Mouse (Mus musculus): ENCODE measurements around the gene Zfp961. TPM values are rescaled to one million over a fixed set of nuclear protein-coding genes. Genes with fewer than 3 reads are reported as not detected.

Gene Zfp961
- total RNA-seq, 1 experiment from 2014 or later, result 24.3 TPM

GRCm38 (mm10) chr8:71960483-71960882 lies 9.6 kb downstream of the Zfp961 start:
- no peak for DNase-seq

- DNase-seq, result no peak
Measured at GRCm38 (mm10) chr8:71961796-71962195, 11.0 kb downstream of the Zfp961 start.

- peak; percentile 53 for DNase-seq
Measured at GRCm38 (mm10) chr8:71964051-71964450, 13.2 kb downstream of the Zfp961 start.

GRCm38 (mm10) chr8:71965166-71965565 lies 14.3 kb downstream of the Zfp961 start:
- DNase-seq, result peak; percentile 34

- no peak for DNase-seq
Measured at GRCm38 (mm10) chr8:71966411-71966810, 15.6 kb downstream of the Zfp961 start.

- no peak for DNase-seq
Measured at GRCm38 (mm10) chr8:71967261-71967660, 16.4 kb downstream of the Zfp961 start.

- DNase-seq, result no peak
Measured at GRCm38 (mm10) chr8:71968100-71968499, 17.3 kb downstream of the Zfp961 start.

GRCm38 (mm10) chr8:71968636-71969035 lies 17.8 kb downstream of the Zfp961 start:
- DNase-seq, result no peak

GRCm38 (mm10) chr8:71971945-71972344 lies 21.1 kb downstream of the Zfp961 start:
- peak; percentile 57 for DNase-seq

- DNase-seq, result no peak
Measured at GRCm38 (mm10) chr8:71974211-71974610, 23.4 kb downstream of the Zfp961 start.

- no peak for DNase-seq
Measured at GRCm38 (mm10) chr8:71981032-71981431, 30.2 kb downstream of the Zfp961 start.

GRCm38 (mm10) chr8:71981456-71981855 lies 30.6 kb downstream of the Zfp961 start:
- no peak for DNase-seq

- no peak for DNase-seq
Measured at GRCm38 (mm10) chr8:71984601-71985000, 33.8 kb downstream of the Zfp961 start.

GRCm38 (mm10) chr8:71988110-71988866 lies 37.5 kb downstream of the Zfp961 start:
- peak; percentile 80 for DNase-seq

GRCm38 (mm10) chr8:71988867-71989599 lies 38.2 kb downstream of the Zfp961 start:
- DNase-seq, result no peak

- DNase-seq, result no peak
Measured at GRCm38 (mm10) chr8:71999434-71999833, 48.6 kb downstream of the Zfp961 start.

GRCm38 (mm10) chr8:72000223-72000622 lies 49.4 kb downstream of the Zfp961 start:
- no peak for DNase-seq

- DNase-seq, result no peak
Measured at GRCm38 (mm10) chr8:72002942-72003341, 52.1 kb downstream of the Zfp961 start.

- DNase-seq, result no peak
Measured at GRCm38 (mm10) chr8:72005912-72006311, 55.1 kb downstream of the Zfp961 start.

- no peak for DNase-seq
Measured at GRCm38 (mm10) chr8:72006763-72007162, 55.9 kb downstream of the Zfp961 start.

GRCm38 (mm10) chr8:72008134-72008641 lies 57.4 kb downstream of the Zfp961 start:
- peak; percentile 48 for DNase-seq

- peak; percentile 30 for DNase-seq
Measured at GRCm38 (mm10) chr8:72009473-72009872, 58.6 kb downstream of the Zfp961 start, which contains the start of gene Cyp4f18. Gene Cyp4f18 (minus strand): TSS chr8:72009626.

GRCm38 (mm10) chr8:72013506-72014228 lies 62.8 kb downstream of the Zfp961 start:
- DNase-seq, result peak; percentile 49

Measured in adrenal gland, postnatal 14 days (tissue).